Mouse (Mus musculus): ENCODE measurements around the gene Tbc1d12. TPM values are rescaled to one million over a fixed set of nuclear protein-coding genes. Genes with fewer than 3 reads are reported as not detected.
A peak's percentile ranks its signal among the peaks of the same experiment; 100 is the strongest.

Tbc1d12 gene
- polyA plus RNA-seq, 1 experiment from 2014 or later: 3.3 TPM

GRCm38 (mm10) chr19:38929471-38930251 lies 93.3 kb downstream of the Tbc1d12 start:
- TF ChIP-seq CTCF (IDR thresholded peaks at IDR 0.05; ENCODE audit: low read depth): no peak

DNA sequence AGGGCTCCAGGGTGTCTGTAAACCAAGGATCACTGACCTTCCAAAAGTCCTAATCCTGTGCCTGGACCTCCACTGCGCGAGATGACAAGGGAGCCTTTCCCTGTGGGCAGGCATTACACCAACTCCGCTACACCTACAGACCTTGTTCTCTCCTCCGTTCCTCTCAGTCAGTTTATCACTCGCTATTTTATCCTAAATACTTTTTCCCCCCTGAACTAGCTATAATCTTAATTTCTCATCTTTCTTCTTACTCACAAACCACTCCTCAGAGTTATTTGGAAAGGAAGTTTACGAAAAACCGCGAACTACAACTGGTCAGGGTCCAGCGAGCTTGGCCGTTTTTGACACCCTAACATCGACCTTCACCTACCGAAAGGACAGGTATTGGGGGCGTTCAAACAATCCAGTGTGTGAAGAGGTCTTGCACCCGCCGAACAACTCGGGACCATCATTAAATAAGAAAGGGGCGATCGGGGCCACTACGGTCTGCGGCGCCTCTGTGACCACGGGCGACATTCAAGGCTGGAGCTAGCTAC lies 93.9 kb downstream of the Tbc1d12 start:
- Histone ChIP-seq H3K4me2 (ENCODE audit: low read length) (peak overlapping the region; percentile 98), H3K27me3 (ENCODE audit: insufficient read depth, low read length) (no peaks in the 10 kb centered on the region), H3K9me3 (replicated peaks; ENCODE audit: low read length) (no peaks in the 10 kb centered on the region), H3K4me3 (replicated peaks; ENCODE audit: low read depth, low read length) (peak overlapping the region; percentile 76), H3K36me3 (ENCODE audit: insufficient read depth, low read length) (no peaks in the 10 kb centered on the region), H3K9ac (ENCODE audit: low read depth, low read length) (peak overlapping the region; percentile 78), H3K27ac (peak overlapping the region; percentile 69; the same call in 1 of the 2 replicates), H3K4me1 (replicated peaks; ENCODE audit: insufficient read depth, low read length) (no peaks in the 10 kb centered on the region)
- no peak for TF ChIP-seq CTCF (IDR thresholded peaks at IDR 0.05; ENCODE audit: low read depth)
- WGBS: under 1% methylated on average over 23 of the region's 23 CpGs
- ATAC-seq (replicated peaks; ENCODE audit: low FRiP score, low read depth) (0 out of 2 replicates have a peak, but pooled peaks have one; percentile 22), DNase-seq (ENCODE audit: low spot score) (no peak)

More at GRCm38 (mm10) chr19:38929471-38930251, 93.3 kb downstream of the Tbc1d12 start:
- H3K27ac ChIP-seq: no peak overlapping the region
- peak overlapping the region; percentile 76 for H3K4me3 ChIP-seq (replicated peaks; ENCODE audit: low read depth, low read length)
- DNase-seq (ENCODE audit: low spot score) (no peak), ATAC-seq (replicated peaks; ENCODE audit: low FRiP score, low read depth) (no peak)
- peak overlapping the region; percentile 78 for H3K9ac ChIP-seq (ENCODE audit: low read depth, low read length)
- no peaks in the 10 kb centered on the region for H3K4me1 ChIP-seq (replicated peaks; ENCODE audit: insufficient read depth, low read length)
- H3K9me3 ChIP-seq (replicated peaks; ENCODE audit: low read length): no peaks in the 10 kb centered on the region
- H3K27me3 ChIP-seq (ENCODE audit: insufficient read depth, low read length): no peaks in the 10 kb centered on the region
- WGBS: 64% methylated on average over 13 of the region's 13 CpGs
- H3K36me3 ChIP-seq (ENCODE audit: insufficient read depth, low read length): no peaks in the 10 kb centered on the region
- peak overlapping the region; percentile 98 for H3K4me2 ChIP-seq (ENCODE audit: low read length)

GRCm38 (mm10) chr19:38930788-38931565 lies 94.6 kb downstream of the Tbc1d12 start, which contains the start of gene Hells:
Hells (plus strand) TSS chr19:38930915.
- DNase-seq (ENCODE audit: low spot score) (peak; percentile 94), ATAC-seq (replicated peaks; ENCODE audit: low FRiP score, low read depth) (peak; percentile 92)
- Histone ChIP-seq H3K27me3 (ENCODE audit: insufficient read depth, low read length) (no peaks in the 10 kb centered on the region), H3K9ac (ENCODE audit: low read depth, low read length) (peak within 1 kb of the TSS; percentile 78), H3K36me3 (ENCODE audit: insufficient read depth, low read length) (0 out of 2 replicates have a peak, but pooled peaks cover 2% of the 10 kb centered on the region), H3K9me3 (replicated peaks; ENCODE audit: low read length) (no peaks in the 10 kb centered on the region), H3K4me2 (ENCODE audit: low read length) (peak within 1 kb of the TSS; percentile 98), H3K27ac (peak within 1 kb of the TSS; percentile 69), H3K4me1 (replicated peaks; ENCODE audit: insufficient read depth, low read length) (no peaks in the 10 kb centered on the region), H3K4me3 (replicated peaks; ENCODE audit: low read depth, low read length) (peak within 1 kb of the TSS; percentile 76)
- WGBS: under 1% methylated on average over 69 of the region's 76 CpGs
- no peak for TF ChIP-seq CTCF (IDR thresholded peaks at IDR 0.05; ENCODE audit: low read depth)

GRCm38 (mm10) chr19:38931566-38931890 lies 95.1 kb downstream of the Tbc1d12 start:
- no peaks in the 10 kb centered on the region for H3K4me1 ChIP-seq (replicated peaks; ENCODE audit: insufficient read depth, low read length)
- H3K4me3 ChIP-seq (replicated peaks; ENCODE audit: low read depth, low read length): peak overlapping the region; percentile 76
- H3K27ac ChIP-seq: no peak overlapping the region
- H3K36me3 ChIP-seq (ENCODE audit: insufficient read depth, low read length): 0 out of 2 replicates have a peak, but pooled peaks cover 4% of the 10 kb centered on the region
- ATAC-seq (replicated peaks; ENCODE audit: low FRiP score, low read depth) (no peak), DNase-seq (ENCODE audit: low spot score) (peak; percentile 46)
- no peak for TF ChIP-seq CTCF (IDR thresholded peaks at IDR 0.05; ENCODE audit: low read depth)
- peak overlapping the region; percentile 78 for H3K9ac ChIP-seq (ENCODE audit: low read depth, low read length)
- H3K9me3 ChIP-seq (replicated peaks; ENCODE audit: low read length): no peaks in the 10 kb centered on the region
- H3K4me2 ChIP-seq (ENCODE audit: low read length): peak overlapping the region; percentile 98
- no peaks in the 10 kb centered on the region for H3K27me3 ChIP-seq (ENCODE audit: insufficient read depth, low read length)
- WGBS: under 1% methylated on average over 6 of the region's 6 CpGs

DNA sequence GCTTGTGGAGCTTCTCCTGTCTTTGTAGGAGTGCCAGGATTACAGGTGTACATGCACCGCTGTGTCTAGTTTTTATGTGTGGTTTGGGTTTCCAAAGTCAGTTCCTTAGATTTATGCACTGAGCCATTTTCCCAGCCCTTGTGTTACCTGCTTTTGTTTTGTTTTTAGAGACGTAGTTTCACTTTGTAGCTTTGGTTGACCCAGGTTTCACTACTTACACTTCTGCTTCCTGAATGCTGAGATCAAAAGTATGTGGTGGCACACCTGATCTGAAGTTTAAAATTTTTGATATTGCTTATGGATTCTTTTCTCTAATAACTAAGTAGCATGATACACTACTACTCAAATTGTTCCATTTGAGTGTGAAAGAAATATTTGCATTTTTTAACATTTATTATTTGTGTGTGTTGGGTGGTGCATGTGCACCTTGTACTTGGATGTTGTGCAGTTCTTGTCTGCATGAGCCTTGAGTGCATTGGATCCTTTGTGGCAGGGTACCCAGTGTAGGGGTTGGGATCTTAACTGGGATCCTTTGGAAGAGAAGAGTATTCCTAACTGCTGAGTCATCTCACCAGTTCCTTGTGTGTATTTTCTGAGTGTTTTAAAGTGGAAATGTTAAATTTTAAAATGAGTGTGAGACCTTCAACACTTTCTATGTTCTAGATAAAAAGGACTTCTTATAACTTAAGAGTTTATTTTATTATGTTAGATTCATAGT lies 108.4 kb downstream of the Tbc1d12 start:
- Histone ChIP-seq H3K9me3 (replicated peaks; ENCODE audit: low read length) (no peaks in the 10 kb centered on the region), H3K36me3 (ENCODE audit: insufficient read depth, low read length) (peaks cover 9% of the 10 kb centered on the region; the same call in 1 of the 2 replicates), H3K27ac (no peak overlapping the region), H3K4me3 (replicated peaks; ENCODE audit: low read depth, low read length) (no peak overlapping the region), H3K4me2 (ENCODE audit: low read length) (no peak overlapping the region), H3K27me3 (ENCODE audit: insufficient read depth, low read length) (no peaks in the 10 kb centered on the region), H3K4me1 (replicated peaks; ENCODE audit: insufficient read depth, low read length) (no peaks in the 10 kb centered on the region), H3K9ac (ENCODE audit: low read depth, low read length) (no peak overlapping the region)
- no peak for ATAC-seq (replicated peaks; ENCODE audit: low FRiP score, low read depth)
- TF ChIP-seq CTCF (IDR thresholded peaks at IDR 0.05; ENCODE audit: low read depth): no peak
- WGBS: 69% methylated on average over 2 of the region's 2 CpGs
- no peak for DNase-seq (ENCODE audit: low spot score)

Other genes with a start within 250 kb of the Tbc1d12 start
- 4.7 and 4.8 TPM in 2 replicates for gene Noc3l, start 17.3 kb upstream of the Tbc1d12 start, polyA plus RNA-seq (2015; fragmentation: Nextera tagmentation; extraction: Ambion mirVana)
- gene Hells, start 94.3 kb downstream of the Tbc1d12 start, polyA plus RNA-seq (2015; fragmentation: Nextera tagmentation; extraction: Ambion mirVana): 30.8 and 33.8 TPM in 2 replicates
- 0.09 TPM in 1 of 2 replicates, not detected in the other for gene Cyp2c55, start 170.4 kb downstream of the Tbc1d12 start, polyA plus RNA-seq (2015; fragmentation: Nextera tagmentation; extraction: Ambion mirVana)
- gene Cyp2c65, start 224.4 kb downstream of the Tbc1d12 start, polyA plus RNA-seq (2015; fragmentation: Nextera tagmentation; extraction: Ambion mirVana): not detected in 2 replicates

All from kidney, postnatal 0 days (tissue).